Mouse (Mus musculus) heart, embryonic 14.5 days (tissue): ENCODE measurements at regions not wholly inside any gene's neighbourhood (a gene's known extent, or its start where the extent isn't known, plus 50 kb on each side); places are given as distances from the start of the nearest gene placed in this dataset.

Source experiments
- ATAC-seq: fragments of 200-750 bp; cut with Nextera tagmentation; 2 replicates; pipeline ENCODE4 v1.8.0; 2017; ENCODE audit warnings: low read depth, moderate TSS enrichment; ENCODE audit not compliant: insufficient number of reproducible peaks, insufficient read depth, low FRiP score
- H3K27ac ChIP-seq, 2 experiments: fragments of 200-500 bp in 1 of 2; fragments of 300-500 bp in 1 of 2; sonication (generic) in 1 of 2; replicated peaks in 1 of 2; 2 replicates each; pipeline ENCODE4 v1.5.1; 2012 to 2014; ENCODE audit warnings: low read depth in 2 of 2, low read length in 2 of 2, control low read depth in 1 of 2, mild to moderate bottlenecking in 1 of 2, mixed read lengths in 1 of 2; ENCODE audit not compliant: control insufficient read depth in 1 of 2, insufficient read depth in 1 of 2
- H3K27me3 ChIP-seq: fragments of 300-500 bp; sonication (generic); 2 replicates; pipeline ENCODE4 v1.6.1; 2014; ENCODE audit warnings: mild to moderate bottlenecking, low read length, control low read depth; ENCODE audit not compliant: control insufficient read depth, insufficient read depth
- H3K36me3 ChIP-seq: fragments of 300-500 bp; sonication (generic); 2 replicates; pipeline ENCODE4 v1.6.1; 2014; ENCODE audit warnings: mild to moderate bottlenecking, control low read depth, low read length, mixed read lengths; ENCODE audit not compliant: control insufficient read depth, insufficient read depth
- H3K4me1 ChIP-seq, 2 experiments: fragments of 200-500 bp in 1 of 2; fragments of 300-500 bp in 1 of 2; sonication (generic) in 1 of 2; 2 replicates each; pipeline ENCODE4 v1.6.1; 2012 to 2014; ENCODE audit warnings: low read length in 2 of 2, control low read depth in 1 of 2, mixed read lengths in 1 of 2; ENCODE audit not compliant: control insufficient read depth in 2 of 2, insufficient read depth in 2 of 2
- H3K4me2 ChIP-seq: fragments of 300-500 bp; sonication (generic); 2 replicates; pipeline ENCODE4 v1.6.1; 2014; ENCODE audit warnings: mild to moderate bottlenecking, low read length
- H3K4me3 ChIP-seq, 2 experiments: fragments of 200-500 bp in 1 of 2; fragments of 300-500 bp in 1 of 2; sonication (generic) in 1 of 2; 2 replicates each; pipeline ENCODE4 v1.5.1; 2012 to 2014; ENCODE audit warnings: low read length in 2 of 2, mild to moderate bottlenecking in 2 of 2, control low read depth in 1 of 2, low read depth in 1 of 2, moderate library complexity in 1 of 2; ENCODE audit not compliant: control insufficient read depth in 1 of 2, insufficient read depth in 1 of 2
- H3K9ac ChIP-seq: fragments of 300-500 bp; sonication (generic); 2 replicates; pipeline ENCODE4 v1.6.1; 2014; ENCODE audit warnings: mild to moderate bottlenecking, low read length
- H3K9me3 ChIP-seq: fragments of 300-500 bp; sonication (generic); 2 replicates; pipeline ENCODE4 v1.6.1; 2016; ENCODE audit warnings: low read length, control low read depth; ENCODE audit not compliant: control insufficient read depth
- WGBS: fragments of 180-500 bp; shearing (Covaris S2); extraction: QIAGEN DNeasy Blood & Tissue Kit; methylation state at CpG from one replicate; pipeline ENCODE4 v1.1.7; 2014; 5-methylcytosine and 5-hydroxymethylcytosine counted together

GRCm38 (mm10) chr13:101605685-101606084 is 162.3 kb downstream of the Pik3r1 start:
- no peak overlapping the region for H3K4me2 ChIP-seq
- 88% methylated on average over 4 of the region's 4 CpGs for WGBS
- ATAC-seq: no peak
- no peak overlapping the region for H3K27ac ChIP-seq
- H3K36me3 ChIP-seq: no peaks in the 10 kb centered on the region
- H3K27me3 ChIP-seq: no peaks in the 10 kb centered on the region
- H3K9me3 ChIP-seq: no peaks in the 10 kb centered on the region
- no peak overlapping the region for H3K9ac ChIP-seq
- no peak overlapping the region for H3K4me3 ChIP-seq
- no peaks in the 10 kb centered on the region for H3K4me1 ChIP-seq

GRCm38 (mm10) chr13:101605051-101605450 is 163.0 kb downstream of the Pik3r1 start:
- Histone ChIP-seq H3K4me1 (no peaks in the 10 kb centered on the region), H3K27me3 (no peaks in the 10 kb centered on the region), H3K4me3 (no peak overlapping the region), H3K36me3 (no peaks in the 10 kb centered on the region), H3K27ac (no peak overlapping the region), H3K9ac (no peak overlapping the region), H3K9me3 (no peaks in the 10 kb centered on the region), H3K4me2 (no peak overlapping the region)
- ATAC-seq: no peak
- WGBS: 55% methylated on average over 4 of the region's 4 CpGs

- H3K9ac ChIP-seq: no peak overlapping the region
- no peaks in the 10 kb centered on the region for H3K27me3 ChIP-seq
- H3K4me1 ChIP-seq: peaks cover 7 to 11% of the 10 kb centered on the region in 2 experiments; a peak in 3 of 4 replicates
- no peaks in the 10 kb centered on the region for H3K9me3 ChIP-seq
- 83% methylated on average over 7 of the region's 7 CpGs for WGBS
- H3K27ac ChIP-seq: no peak overlapping the region
- H3K36me3 ChIP-seq: no peaks in the 10 kb centered on the region
- no peak for ATAC-seq
- H3K4me2 ChIP-seq: no peak overlapping the region
- no peak overlapping the region for H3K4me3 ChIP-seq
Observed at GRCm38 (mm10) chr13:101598126-101598485, 169.9 kb downstream of the Pik3r1 start.

GRCm38 (mm10) chr13:101597243-101598125 is 170.5 kb downstream of the Pik3r1 start:
- Histone ChIP-seq H3K27ac (no peak overlapping the region; a peak in 1 of 4 replicates), H3K4me1 (peaks cover 7 to 11% of the 10 kb centered on the region in 2 experiments; a peak in 3 of 4 replicates), H3K36me3 (no peaks in the 10 kb centered on the region), H3K9ac (no peak overlapping the region), H3K4me2 (peak overlapping the region; percentile 35), H3K9me3 (no peaks in the 10 kb centered on the region), H3K27me3 (no peaks in the 10 kb centered on the region), H3K4me3 (no peak overlapping the region)
- WGBS: 49% methylated on average over 14 of the region's 14 CpGs
- ATAC-seq: no peak

- Histone ChIP-seq H3K4me2 (no peak overlapping the region), H3K4me1 (peaks cover 7 to 11% of the 10 kb centered on the region in 2 experiments; a peak in 3 of 4 replicates), H3K9ac (no peak overlapping the region), H3K4me3 (no peak overlapping the region), H3K27me3 (no peaks in the 10 kb centered on the region), H3K36me3 (no peaks in the 10 kb centered on the region), H3K27ac (no peak overlapping the region), H3K9me3 (no peaks in the 10 kb centered on the region)
- WGBS: 88% methylated on average over 11 of the region's 11 CpGs
- no peak for ATAC-seq
Observed at GRCm38 (mm10) chr13:101594511-101595175, 173.4 kb downstream of the Pik3r1 start.

GRCm38 (mm10) chr13:101592355-101592754 is 175.7 kb downstream of the Pik3r1 start:
- no peak overlapping the region for H3K4me2 ChIP-seq

GRCm38 (mm10) chr13:101588905-101589304 is 179.1 kb downstream of the Pik3r1 start:
- no peak overlapping the region for H3K9ac ChIP-seq
- no peak overlapping the region for H3K4me2 ChIP-seq
- no peaks in the 10 kb centered on the region for H3K27me3 ChIP-seq
- no peaks in the 10 kb centered on the region for H3K4me1 ChIP-seq
- 73% methylated on average over 8 of the region's 8 CpGs for WGBS
- no peak overlapping the region for H3K4me3 ChIP-seq
- ATAC-seq: no peak
- H3K27ac ChIP-seq: no peak overlapping the region
- no peaks in the 10 kb centered on the region for H3K9me3 ChIP-seq
- H3K36me3 ChIP-seq: no peaks in the 10 kb centered on the region

More at GRCm38 (mm10) chr13:101592355-101592754, 175.7 kb downstream of the Pik3r1 start:
- Histone ChIP-seq H3K9ac (no peak overlapping the region), H3K4me3 (no peak overlapping the region), H3K9me3 (no peaks in the 10 kb centered on the region), H3K27me3 (no peaks in the 10 kb centered on the region), H3K27ac (no peak overlapping the region), H3K4me1 (peaks cover 3 to 4% of the 10 kb centered on the region in 2 experiments; a peak in 3 of 4 replicates), H3K36me3 (no peaks in the 10 kb centered on the region)
- ATAC-seq: no peak
- 85% methylated on average over 1 of the region's 1 CpGs for WGBS
